Mouse (Mus musculus): Measurements from ENCODE around the gene Washc2. TPM values are rescaled to one million over a fixed set of nuclear protein-coding genes. Genes with fewer than 3 reads are reported as not detected.

Gene Washc2
- total RNA-seq, 2 experiments from 2014 or later = 86.3 to 86.9 TPM

DNA sequence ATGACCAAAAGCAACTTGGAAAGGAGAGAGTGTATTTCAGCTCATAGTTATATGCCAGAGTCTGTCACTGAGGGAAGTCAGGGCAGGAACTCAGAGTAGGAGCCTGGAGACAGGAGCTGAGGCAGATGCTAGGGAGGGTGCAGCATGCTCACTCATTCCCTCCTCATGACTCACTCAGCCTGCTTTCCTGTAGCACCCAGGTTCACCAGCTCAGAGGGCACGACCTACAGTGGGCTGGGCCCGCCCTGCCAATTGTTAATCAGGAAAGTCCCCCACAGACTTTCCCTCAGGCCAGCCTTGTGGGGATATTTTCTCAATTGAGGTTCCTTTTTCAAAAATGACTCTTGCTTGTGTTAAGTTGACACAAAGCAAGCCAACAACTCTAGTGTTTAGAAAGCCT, 32.5 kb downstream of the Washc2 start:
- intact Hi-C loops (cut with DNase I) = no loop called here
- no peak for DNase-seq (ENCODE audit: low spot score in 2 of 2)

DNA sequence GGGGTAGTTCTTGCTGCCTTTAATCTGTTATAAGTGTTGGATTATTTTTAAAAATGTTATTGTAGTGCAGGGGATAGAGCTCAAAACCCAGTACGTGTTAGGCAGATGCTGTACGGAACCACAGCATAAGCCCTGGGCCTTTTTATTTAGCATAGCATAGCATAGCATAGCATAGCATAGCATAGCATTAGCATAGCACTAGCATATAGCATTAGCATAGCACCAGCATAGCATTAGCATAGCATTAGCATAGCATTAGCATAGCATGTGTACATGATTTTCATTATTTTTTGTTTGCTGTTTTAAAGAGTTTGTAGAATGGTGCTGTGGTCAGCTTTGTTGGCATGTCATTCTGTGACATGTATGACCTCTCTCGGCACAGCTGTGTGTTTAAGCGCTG, 51.8 kb downstream of the Washc2 start:
- intact Hi-C loops (cut with DNase I) = loop anchor here (5.0 kb wide), 2 partner anchors 42 to 163 kb away; no protein-coding TSS in a partner anchor

DNA sequence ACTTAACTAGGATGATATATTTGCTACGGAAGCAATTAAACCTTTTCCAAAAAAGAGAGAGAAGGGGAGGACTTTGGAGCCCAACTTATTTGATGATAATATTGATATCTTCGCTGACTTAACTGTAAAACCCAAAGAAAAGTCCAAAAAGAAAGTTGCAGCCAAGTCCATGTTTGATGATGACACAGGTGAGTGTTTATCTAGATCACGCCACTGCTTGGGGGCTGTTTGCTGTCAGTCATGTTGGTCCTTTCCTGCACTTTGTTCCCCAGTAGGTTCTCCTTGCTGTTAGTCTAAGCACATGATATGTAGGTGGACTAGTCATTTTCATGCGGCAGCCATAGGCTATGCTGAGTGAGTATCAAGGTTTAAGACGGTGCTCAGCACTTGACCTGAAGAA, 52.6 kb downstream of the Washc2 start:
- no peak for DNase-seq (ENCODE audit: low spot score in 2 of 2)
- intact Hi-C loops (cut with DNase I) = loop anchor here (5.0 kb wide), 1 partner anchor 162 kb away; no protein-coding TSS in a partner anchor

More for the DNA sequence above, 51.8 kb downstream of the Washc2 start:
- DNase-seq (ENCODE audit: low spot score in 2 of 2) = no peak

DNA sequence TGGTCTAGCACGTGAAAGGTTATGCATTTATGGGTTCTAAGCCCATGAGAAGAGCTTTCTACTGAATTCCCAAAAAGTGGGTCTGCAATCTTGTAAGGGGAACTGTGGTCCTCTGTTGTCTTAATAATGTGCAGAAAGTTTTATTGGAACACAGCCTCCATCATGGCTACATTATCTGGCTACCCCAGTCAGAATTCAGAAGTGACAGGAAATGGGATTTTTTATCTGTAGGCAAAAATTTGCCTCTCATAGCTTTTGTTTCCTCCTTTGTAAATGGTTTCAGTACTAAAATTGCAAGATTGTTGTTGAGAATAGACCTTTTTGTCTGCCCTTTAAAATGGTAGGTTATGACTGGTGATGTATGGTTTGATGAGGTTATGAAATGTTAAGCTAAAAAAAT, 55.0 kb downstream of the Washc2 start:
- intact Hi-C loops (cut with DNase I) = loop anchor here (5.0 kb wide), 1 partner anchor 159 kb away; no protein-coding TSS in a partner anchor
- no peak for DNase-seq (ENCODE audit: low spot score in 2 of 2)

DNA sequence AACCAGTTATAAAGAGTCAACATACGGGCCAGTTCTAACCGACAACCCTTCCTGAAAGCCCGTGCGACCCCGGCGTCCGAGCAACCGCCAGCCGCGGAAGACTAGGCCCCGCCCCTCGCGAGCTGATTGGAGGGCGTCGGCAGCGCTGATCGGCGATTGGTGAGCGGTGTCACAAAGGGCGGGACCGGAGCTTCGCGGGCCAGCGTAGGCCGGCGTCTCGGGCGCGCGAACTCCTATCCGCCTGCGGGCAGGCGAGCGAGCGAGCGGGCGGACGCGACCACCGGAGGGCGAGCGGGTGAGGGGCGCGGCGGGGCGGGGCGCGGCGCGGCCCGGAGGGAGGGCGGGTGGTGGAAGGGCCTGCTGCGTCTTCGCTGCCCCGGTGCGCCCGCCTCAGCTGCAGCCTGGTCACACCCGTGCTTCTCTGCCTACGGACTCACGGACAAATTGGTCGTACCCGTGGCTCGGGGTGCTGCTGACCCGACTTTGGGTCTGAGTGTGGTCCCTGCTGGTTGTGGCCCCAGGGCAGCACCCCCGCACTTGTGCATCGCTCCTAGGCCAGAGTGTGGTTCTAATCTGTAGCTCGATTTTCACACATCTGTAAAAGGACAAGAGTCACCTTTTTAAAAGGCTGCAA, 56.3 kb downstream of the Washc2 start, which contains the start of gene Zfand4:
Gene Zfand4, plus strand, starts transcription at position 205 of the 634 bp plus-strand sequence.
- intact Hi-C loops (cut with DNase I) = loop anchor here (5.0 kb wide), 1 partner anchor 158 kb away; no protein-coding TSS in a partner anchor
- DNase-seq (ENCODE audit: low spot score in 2 of 2) = peak; percentile 89 to 93

DNA sequence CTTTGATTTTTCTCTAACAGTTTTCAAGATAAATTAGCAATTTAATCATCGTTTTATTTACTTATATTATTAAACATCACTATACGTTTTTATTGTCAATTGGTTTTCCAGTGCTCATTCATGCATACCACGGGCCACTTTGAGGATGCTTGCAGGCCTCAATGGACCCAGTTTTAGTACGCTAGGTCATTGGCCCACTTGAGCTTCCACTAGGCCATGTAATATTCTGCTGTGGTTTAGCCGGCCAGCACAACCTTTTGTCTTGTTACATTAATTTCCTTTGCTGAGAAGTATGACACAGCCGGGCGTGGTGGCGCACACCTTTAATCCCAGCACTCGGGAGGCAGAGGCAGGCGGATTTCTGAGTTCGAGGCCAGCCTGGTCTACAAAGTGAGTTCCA, 57.0 kb downstream of the Washc2 start:
- no peak for DNase-seq (ENCODE audit: low spot score in 2 of 2)
- intact Hi-C loops (cut with DNase I) = loop anchor here (5.0 kb wide), 1 partner anchor 157 kb away; no protein-coding TSS in a partner anchor

DNA sequence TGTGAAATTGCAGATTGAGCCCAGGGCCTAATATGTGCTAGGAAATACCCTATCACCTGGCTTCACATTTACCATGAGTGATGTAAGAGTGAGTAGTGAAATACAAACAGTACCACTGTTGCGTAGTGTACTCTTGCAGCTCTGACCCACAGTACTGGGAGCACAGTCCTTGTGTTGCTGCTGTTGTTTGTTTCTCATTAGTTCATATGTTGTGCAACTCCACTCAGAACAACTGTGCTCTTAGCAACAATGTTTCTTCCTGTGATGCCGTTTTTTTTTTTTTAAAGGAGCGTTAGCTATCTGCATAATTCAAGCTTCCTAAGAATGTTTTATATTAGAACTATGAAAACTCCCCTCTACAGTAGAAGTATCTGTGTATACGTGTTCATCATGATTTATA, 57.8 kb downstream of the Washc2 start:
- intact Hi-C loops (cut with DNase I) = no loop called here
- no peak for DNase-seq (ENCODE audit: low spot score in 2 of 2)

DNA sequence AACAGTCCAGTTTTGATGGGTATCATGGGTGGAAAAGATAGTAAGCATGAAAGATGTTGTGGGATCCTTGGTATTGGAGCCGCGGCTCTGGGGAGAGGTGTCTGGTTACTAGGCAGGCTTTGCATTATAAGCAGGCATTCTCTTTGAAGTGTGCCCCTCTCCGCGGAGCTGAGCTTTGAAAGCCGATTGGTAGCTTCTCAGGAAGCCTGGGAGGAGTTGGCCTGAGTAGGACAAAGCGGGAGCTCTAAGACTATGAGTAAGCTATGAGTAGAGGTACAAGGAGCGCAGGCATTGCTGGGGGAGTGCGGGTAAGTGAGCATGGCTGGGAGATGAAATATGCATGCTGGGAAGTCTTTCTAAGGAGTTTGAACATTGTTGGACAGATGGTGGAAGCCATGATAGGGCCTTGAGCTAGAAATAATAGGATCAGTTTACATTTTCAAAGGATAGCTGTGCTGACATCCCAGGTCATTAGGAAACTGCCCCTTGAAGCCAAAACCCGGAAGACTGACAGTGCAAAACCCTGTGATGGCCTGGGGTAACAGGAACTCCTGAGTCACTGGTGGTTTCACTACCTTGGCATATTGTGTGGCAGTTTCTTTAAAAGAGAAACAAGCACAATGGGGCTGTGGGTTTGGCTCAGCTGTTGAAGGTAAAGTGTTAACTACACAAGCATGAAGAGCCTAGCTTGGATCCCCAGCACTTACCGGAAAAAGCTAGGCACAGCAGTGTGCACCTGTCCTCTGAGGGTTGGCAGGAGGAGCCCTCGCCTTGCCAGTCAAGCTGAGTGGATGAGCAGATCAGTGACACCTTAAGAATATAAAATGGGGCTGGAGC, 58.7 kb downstream of the Washc2 start:
- DNase-seq (ENCODE audit: low spot score in 2 of 2) = peak in 1 of 2 experiments; percentile 15
- intact Hi-C loops (cut with DNase I) = no loop called here

DNA sequence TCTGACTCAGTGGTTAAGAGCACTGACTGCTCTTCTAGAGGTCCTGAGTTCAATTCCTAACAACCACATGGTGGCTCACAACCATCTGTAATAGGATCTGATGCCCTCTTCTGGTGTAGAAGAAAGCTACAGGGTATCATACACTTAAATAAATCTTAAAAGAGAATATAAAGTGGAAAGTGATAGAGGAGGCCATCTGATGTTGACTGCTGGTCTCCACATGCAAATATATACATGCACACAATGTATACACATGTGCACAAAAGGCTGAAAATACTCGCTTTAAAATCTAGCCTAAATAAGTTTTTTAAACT, 59.2 kb downstream of the Washc2 start:
- DNase-seq (ENCODE audit: low spot score in 2 of 2) = no peak
- intact Hi-C loops (cut with DNase I) = no loop called here

DNA sequence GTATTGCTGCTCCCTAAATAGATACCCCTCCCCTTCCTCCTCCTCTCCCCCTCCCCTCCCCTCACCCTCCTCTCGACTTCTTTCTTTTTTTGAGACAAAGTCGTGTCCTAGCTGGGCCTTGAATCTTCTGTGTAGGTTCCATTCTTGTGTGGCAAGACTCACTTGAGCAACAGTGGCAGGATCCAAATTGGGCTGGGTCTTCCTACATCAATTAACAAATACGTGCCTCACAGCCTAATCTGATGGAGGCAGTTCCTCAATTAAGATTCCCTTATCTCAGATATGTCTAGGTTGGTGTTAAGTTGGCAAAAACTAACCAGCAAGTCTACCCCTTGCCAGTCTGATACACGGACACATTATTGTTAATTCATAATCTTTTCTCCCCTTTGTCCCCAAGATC, 67.9 kb downstream of the Washc2 start:
- intact Hi-C loops (cut with DNase I) = no loop called here
- DNase-seq (ENCODE audit: low spot score in 2 of 2) = no peak

DNA sequence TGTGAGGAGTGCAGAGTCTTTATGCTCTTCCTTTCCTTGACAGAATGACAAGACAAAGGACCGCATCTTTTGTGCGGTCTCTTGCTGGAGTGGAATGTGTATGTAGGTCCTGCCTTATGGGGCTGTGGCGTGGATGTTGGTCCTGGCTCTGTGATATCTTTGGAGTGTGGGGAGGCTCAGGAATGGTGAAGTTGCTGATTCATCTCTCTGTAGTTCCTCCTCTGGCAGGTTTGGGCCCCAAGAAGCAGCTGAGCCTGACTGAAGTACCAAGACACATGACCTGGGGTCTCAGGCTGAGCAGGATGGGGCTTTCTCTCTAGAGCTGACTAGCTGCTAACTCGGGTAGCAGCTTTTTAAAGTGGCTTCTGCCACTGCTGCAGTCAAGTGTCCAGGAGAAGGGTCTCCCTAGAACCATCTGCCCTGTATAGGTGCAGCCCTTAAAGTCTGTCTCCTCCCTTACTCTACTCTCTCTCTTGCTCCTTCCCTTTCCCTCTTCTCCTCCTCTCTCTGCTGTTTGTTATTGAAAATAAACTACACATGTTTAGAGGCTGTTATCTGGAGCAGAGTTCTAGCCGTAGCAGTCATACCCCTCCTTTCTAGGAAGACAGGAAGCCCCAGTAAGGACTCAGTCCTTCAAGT, 71.0 kb downstream of the Washc2 start:
- DNase-seq (ENCODE audit: low spot score in 2 of 2) = no peak
- intact Hi-C loops (cut with DNase I) = no loop called here

DNA sequence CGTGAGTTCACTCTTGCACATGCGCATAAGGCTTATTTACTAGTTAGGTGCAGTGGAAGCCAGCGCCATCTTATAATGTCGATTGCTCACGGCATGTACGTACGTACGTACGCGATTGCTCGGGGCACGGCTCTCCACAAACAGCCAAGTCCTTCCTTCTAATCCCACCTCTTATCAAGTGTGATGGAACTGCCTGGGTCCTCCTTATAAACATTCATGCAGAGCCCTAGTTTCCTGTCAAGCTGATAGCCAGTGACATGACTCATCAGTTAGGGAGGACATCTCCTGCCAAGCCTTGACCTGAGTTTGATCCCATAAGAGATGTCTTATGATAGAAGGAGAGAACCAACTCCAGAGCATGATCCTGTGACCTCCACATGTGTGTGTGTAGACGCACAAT, 73.2 kb downstream of the Washc2 start:
- intact Hi-C loops (cut with DNase I) = no loop called here
- DNase-seq (ENCODE audit: low spot score in 2 of 2) = no peak

DNA sequence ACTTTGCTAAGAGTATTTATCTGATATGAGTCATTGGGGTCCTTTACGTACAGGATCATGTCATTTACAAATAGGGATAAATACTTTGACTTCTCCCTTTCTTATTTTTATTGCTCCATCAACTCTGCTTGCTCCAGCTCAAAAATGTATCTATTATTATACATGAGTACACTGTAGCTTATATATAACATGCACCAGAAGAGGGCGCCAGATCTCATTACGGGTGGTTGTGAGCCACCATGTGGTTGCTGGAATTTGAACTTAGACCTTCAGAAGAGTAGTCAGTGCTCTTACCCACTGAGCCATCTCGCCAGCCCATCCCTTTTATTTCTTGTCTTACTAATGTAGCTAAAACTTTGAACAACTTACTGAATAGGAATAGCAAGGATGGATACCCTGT, 74.7 kb downstream of the Washc2 start:
- intact Hi-C loops (cut with DNase I) = no loop called here
- no peak for DNase-seq (ENCODE audit: low spot score in 2 of 2)

DNA sequence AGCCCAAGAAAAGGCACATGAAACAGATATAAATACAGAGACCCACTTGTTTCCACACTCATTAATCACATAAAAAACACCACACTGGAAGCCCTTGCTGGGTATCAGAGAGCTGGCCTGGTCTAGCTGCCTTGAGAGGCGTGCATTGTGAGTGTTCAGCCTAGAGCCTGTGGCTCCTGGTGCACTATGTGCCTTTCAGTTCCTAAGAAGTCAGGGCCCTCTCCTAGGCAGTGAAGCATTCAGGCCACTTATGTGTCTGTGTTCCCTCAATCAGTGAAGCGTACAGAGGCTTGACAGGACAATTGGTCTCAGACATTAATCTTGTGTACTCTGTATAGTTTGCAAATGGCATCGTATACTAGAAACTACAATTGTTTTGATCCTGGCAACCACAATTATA, 75.4 kb downstream of the Washc2 start:
- no peak for DNase-seq (ENCODE audit: low spot score in 2 of 2)
- intact Hi-C loops (cut with DNase I) = no loop called here

DNA sequence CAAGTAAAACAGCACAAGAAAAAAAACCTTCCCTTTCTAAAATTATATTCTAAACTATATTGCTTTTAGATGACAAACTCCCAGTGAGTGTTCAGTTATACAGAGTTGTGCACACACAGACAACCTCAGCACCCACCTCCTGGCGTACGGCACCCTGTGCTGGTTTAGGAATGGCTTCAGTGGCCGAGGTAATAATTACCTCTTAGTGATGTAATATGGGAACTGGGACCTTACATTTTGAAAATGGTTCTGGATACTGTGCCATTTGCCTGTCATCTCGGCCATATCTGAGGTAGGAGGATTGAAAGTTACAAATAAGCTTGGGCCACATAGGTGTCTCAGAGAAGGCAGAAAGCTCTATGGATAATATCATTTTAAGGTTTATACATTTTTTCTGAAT, 78.5 kb downstream of the Washc2 start:
- intact Hi-C loops (cut with DNase I) = no loop called here
- no peak for DNase-seq (ENCODE audit: low spot score in 2 of 2)

DNA sequence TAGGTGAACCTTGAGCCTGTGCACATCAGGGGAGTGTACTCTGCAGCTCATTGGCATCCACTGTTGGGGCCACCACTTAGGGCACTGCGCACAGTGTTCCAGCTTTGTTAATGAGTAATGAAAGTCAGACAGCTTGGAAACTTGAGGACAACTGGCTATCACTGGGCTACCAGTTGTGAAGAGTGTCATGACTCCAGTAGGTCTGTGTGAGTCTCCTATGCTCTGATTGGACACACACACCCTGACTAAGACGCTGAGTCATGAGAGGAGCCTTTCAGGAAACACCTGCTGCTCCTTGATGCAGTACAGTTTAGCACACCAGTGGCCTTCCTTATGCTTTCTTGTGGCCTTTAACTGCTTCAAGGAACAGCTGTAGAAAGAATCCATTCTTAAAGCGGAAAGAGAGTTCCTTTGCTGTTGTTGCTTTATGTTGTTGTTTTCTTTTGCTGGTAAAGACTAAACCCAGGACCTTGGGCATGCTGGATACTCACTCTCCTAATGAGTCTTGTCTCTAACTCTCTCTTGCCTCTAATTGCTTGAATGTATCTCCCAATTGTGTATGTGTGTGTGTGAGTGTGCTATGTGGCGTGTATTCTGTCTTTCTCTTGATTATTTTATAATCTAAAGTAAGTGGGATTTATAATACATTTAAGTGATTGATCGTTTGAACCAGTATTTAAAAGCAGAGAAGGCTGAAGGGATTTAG, 79.2 kb downstream of the Washc2 start:
- intact Hi-C loops (cut with DNase I) = no loop called here
- no peak for DNase-seq (ENCODE audit: low spot score in 2 of 2)

DNA sequence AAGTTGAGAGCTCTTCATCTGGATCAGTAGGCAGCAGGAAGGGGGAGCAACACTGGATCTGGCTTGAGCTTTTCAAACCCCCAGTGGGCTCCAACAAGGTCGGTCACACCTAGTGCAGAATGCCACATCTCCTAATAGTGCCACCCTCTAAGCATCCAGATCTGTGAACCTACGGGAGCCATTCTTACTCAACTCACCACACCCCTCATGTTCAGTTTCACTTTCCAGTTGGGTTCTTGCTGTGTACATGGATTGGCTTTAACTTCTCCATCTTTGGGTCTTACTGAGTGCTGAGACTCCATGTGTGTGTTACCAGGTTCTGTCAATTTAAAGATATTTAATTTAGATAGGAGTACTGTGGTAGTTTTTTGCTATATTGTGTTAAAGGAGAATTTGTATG, 103.6 kb downstream of the Washc2 start:
- intact Hi-C loops (cut with DNase I) = no loop called here
- no peak for DNase-seq (ENCODE audit: low spot score in 2 of 2)

All from left cerebral cortex, postnatal 14 days (tissue).